Mouse (Mus musculus) left cerebral cortex, adult 11 months (tissue): ENCODE measurements around the gene Psmd8.
A peak's percentile ranks its signal among the peaks of the same experiment; 100 is the strongest.
"Not testable (repeated sequence)": the region's sequence is repeated elsewhere in the genome, so short reads cannot be mapped to it uniquely, and the experiment has no call there.

Experiments
- DNase-seq: peaks from one replicate; pipeline ENCODE4 v3.0.0; 2022; ENCODE audit warnings: low spot score

The Psmd8 gene

DNA sequence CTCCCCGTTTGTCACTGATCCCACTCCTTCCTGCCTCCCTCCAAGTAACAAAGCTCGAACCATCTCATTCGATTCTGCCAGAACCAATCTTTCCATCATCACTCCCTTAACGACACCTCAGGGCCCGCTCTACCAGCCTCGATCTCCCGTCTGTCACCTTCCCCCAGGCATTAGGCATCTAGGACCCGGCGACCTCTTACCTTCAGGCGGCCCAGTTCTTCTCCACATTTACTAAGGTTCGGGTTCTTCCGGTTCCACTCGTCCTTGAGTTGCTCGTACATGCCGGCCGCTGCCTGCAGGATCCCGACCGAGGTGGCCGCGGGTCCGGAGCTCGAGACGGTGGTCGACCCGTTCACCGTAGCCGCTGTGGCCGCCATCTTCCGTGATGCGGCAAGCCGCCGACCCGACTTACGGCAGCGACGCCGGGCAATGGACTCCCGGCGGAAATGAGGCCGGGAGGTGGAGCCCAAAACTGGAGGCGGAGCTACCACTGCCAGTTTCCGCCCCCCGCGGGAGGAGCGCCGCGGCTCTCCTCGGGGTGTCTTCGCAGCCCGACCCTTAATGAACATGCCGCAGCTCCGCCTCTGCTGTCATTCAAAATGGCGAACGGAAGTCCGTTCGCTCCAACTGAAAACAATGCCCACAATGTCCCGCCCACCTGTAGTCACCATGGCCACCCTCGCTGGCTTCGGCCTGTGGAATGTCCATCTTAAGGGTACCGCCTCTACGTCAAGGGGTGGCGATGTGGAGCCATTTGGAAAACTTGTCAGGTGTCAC lies at the start of gene Psmd8:
Gene Psmd8 (minus strand): TSS at position 625 of the 777 bp plus-strand sequence.
- peak; percentile 96 for DNase-seq

DNA sequence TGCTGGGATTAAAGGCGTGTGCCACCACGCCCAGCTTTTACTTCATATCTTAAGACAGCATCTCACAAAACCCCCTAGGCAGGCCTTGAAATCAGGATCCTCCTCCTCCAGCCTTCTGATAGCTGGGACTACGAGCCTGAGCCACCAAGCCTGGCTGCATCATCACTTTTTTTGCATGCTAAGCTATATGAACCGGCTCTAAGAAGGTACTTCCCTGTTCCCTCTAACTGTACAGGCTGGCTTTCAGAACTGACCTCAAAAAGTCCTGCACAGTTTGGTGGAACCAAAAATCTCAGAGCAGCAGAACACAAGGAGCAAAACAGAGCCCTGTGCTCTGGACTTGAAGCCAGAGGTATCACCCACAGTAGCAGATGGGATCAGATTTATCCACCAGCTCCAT lies 47.7 kb upstream of the Psmd8 start:
- no peak for DNase-seq

DNA sequence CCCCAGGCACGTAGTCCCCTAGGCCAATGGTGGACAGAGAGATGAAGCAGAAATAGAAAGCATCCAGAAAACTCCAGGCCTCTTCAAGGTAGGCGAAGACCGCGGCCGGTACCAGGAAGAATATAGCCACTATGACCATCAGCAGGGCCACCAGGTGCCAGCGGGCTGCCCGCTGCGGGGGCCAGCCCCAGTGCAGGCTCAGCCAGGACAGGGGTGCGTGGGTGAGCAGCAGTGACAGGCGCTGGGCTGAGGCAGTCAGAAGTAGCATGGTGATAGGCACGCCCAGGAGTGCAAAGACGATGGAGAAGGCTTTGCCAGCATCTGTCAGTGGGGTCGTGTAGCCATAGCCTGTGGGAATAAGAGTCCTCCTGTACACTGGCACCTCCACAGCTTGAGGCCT lies 45.0 kb upstream of the Psmd8 start:
- no peak for DNase-seq

DNA sequence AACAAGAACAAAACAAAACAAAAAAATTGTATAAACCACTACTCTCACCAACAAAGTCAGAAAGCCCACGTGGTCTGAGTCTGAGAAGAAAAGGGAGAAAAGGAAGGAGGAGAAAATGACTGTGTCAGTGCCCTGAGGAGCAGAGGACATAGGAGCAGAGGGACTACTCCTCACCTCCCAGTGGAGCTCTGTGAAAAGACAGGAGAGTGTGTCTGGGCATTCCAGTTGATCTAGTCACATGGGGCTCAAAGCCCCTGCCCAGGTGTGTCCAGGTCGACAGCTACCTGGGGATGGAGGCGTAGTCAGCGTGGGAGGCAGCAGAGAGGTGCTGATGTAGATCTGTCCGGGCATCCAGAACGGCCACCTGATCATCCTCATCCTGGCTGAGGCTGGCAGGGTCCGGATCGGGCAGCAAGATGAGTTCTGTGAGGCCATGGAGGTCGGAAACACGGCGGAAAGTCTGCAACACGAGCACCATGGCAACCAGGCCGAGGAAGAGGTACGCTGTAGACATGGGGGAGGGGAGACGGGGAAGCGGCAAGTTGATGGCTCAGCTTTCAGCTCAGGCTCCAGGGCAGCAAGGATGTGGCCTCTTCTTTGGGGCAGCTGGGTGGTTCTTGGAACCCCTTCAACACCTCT lies 44.4 kb upstream of the Psmd8 start:
- no peak for DNase-seq

DNA sequence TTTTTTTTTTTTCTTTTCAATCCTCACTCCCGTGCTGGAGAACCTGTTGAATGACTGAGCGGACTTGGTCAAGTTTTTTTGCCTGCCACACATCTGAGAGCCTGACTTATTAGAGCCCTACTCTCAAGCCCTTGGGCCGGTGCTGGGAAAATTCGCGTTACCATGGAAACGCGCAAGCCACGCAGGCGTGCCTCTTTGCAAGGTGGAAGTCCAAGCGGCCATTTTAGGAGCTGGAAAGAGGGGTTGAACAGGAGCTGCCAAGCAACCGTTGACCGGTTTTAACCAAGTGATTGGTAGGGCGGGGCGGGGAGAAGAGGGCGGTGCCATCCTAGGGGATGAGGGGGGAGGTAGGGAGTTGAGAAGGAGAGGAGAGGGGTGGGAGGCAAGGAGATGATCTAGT lies 34.3 kb upstream of the Psmd8 start:
- DNase-seq: no peak

DNA sequence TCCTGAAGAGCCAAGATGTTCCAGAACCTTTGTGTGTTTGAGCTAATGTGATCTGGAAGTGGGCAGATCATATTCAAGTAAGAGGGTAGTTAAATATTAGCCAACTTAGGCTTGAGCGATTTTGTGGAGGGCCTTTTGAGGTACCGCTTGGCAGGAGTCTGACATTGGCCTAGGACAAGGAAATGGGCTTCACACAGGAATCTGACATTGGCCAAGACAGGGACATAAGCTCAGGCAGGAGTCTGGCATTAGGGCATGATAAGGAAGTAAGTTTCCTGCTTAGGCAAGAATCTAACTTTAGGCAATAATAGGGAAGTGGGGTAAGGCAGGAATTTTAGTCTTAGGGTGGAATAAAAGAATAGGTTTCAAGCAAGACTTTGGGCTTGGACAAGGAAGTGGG lies 33.7 kb upstream of the Psmd8 start:
- DNase-seq: no peak

DNA sequence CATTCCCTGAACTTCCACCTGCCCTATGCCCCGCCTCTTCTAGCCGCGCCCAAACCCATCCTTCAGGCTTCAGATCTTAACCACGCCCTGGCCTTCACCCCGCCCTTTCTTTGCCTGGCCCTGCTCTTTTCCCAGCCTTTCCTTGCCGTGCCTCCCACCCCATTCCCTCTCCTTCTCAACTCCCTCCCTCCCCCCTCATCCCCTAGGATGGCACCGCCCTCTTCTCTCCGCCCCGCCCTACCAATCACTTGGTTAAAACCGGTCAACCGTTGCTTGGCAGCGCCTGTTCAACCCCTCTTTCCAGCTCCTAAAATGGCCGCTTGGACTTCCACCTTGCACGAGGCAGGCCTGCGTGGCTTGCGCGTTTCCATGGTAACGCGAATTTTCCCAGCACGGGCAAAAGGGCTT lies 33.2 kb upstream of the Psmd8 start, which contains the start of gene Catsperg1:
Gene Catsperg1 (minus strand): TSS at position 361 of the 408 bp plus-strand sequence.
- no peak for DNase-seq

DNA sequence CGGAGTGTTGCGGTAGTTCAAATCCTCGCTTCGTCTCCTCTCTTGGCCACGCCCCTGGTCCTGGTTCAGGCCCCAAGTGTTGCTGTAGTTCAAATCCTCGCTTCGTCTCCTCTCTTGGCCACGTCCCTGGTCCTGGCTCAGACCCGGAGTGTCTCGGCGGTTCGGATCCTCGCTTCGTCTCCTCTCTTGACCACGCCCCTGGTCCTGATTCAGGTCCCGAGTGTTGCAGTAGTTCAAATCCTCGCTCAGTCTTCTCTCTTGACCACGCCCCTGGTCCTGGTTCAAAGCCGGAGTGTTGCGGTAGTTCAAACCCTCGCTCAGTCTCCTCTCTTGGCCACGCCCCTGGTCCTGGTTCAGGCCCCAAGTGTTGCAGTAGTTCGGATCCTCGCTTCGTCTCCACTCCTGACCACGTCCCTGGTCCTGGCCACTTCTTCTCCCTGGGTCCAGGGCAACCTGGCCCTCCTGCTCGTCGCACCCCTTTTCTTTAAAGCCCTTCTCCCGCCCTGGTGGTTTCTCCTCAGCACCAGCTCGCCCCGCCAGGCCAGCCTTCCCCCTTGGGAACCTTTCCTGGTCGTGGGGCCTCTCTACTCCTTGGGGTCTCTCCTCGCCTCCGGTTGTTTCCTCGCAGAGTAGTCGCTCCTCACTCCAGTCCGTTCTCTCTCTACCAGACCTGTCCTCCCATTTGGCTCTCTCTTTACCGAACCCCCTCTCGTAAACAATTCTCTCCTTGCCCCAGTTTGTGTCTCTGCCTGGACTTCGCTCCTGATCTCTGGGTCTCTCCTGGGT lies 32.5 kb upstream of the Psmd8 start:
- not testable (repeated sequence) for DNase-seq

DNA sequence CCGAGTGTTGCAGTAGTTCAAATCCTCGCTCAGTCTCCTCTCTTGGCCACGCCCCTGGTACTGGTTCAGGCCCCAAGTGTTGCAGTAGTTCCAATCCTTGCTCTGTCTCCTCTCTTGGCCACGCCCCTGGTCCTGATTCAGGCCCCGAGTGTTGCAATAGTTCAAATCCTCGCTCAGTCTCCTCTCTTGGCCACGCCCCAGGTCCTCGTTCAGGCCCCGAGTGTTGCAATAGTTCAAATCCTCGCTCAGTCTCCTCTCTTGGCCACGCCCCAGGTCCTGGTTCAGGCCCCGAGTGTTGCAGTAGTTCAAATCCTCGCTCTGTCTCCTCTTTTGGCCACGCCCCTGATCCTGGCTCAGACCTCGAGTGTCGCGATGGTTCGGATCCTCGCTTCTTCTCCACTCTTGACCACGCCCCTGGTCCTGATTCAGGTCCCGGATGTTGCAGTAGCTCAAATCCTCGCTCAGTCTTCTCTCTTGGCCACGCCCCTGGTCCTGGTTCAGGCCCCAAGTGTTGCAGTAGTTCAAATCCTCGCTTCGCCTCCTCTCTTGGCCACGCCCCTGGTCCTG lies 31.8 kb upstream of the Psmd8 start:
- no peak for DNase-seq

DNA sequence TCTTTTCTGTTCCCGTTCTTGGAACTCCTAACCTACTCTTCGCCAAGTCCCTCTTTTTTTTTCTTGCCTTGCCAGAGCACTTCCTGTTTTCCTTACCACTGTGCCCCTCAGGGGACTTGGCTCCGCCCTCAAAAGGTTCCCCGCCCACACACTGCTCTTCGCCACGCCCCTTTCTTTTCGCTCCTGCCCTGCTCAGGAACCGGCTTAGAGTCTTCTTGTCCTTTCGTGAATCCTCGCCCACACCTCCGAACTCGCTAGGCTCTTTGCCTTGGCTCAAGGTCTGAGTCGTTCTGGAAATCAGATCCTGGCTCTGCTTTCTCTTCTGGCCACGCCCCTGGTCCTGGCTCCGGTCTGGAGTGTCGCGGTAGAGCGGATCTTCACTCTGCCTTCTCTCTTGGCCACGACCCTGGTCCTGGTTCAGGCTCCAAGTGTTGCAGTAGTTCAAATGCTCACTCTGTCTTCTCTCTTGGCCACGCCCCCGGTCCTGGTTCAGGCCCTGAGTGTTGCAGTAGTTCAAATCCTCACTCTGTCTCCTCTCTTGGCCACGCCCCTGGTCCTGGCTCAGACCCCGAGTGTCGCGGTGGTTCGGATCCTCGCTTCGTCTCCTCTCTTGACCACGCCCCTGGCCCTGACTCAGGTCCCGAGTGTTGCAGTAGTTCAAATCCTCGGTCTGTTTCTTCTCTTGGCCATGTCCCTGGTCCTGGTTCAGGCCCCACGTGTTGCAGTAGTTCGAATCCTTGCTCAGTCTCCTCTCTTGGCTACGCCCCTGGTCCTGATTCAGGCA lies 31.1 kb upstream of the Psmd8 start:
- peak; percentile 51 for DNase-seq

DNA sequence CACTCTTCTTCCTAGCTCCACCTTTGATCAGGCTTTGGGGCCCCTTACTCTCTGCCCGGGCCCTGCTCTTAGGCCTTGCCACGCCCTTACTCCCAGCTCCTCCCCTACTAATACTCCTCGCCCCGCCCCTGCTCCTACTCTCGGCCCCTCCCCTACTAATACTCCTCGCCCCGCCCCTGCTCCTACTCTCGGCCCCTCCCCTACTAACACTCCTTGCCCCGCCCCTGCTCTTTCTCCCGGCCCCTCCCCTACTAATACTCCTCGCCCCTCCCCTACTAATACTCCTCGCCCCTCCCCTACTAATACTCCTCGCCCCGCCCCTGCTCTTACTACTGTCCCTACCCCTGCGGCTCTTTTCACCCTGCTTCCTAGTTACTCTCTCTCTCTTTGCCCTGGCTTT lies 30.5 kb upstream of the Psmd8 start:
- DNase-seq: not testable (repeated sequence)

DNA sequence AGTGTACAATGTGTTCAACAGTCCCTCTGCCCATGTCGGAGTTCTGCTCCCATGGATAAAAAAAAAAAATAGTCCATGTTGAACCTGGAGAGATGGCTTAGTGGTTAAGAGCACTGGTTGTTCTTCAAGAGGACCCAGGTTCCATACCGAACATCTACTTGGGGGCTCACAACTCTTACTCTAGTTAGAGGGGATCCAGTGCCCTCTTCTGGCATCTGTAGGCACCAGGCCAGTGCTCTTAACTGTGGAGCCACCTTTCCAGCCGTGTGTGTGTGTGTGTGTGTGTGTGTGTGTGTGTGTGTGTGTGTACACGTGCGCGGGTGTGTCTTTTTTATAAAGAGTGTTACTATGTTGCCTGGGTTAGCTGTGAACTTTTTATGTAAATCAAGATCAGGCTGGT lies 22.1 kb upstream of the Psmd8 start:
- no peak for DNase-seq

DNA sequence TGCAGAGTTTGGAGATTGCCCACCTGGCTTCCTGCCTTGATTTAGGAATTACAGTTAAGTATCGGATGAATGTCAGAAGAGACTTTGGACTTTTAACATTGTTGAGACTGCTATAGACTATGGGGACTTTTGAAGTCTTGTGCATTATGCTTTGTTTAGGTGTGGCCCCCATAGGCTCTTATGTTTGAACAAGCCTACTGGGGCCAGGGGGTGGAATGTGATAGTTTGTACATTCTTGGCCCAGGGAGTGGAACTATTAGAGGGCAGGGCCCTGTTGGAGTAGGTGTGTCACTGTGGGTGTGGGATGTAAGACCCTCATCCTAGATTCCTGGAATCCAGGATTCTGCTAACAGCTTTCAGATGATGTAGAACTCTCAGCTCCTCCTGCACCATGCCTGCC lies 13.7 kb upstream of the Psmd8 start:
- DNase-seq: not testable (repeated sequence)

DNA sequence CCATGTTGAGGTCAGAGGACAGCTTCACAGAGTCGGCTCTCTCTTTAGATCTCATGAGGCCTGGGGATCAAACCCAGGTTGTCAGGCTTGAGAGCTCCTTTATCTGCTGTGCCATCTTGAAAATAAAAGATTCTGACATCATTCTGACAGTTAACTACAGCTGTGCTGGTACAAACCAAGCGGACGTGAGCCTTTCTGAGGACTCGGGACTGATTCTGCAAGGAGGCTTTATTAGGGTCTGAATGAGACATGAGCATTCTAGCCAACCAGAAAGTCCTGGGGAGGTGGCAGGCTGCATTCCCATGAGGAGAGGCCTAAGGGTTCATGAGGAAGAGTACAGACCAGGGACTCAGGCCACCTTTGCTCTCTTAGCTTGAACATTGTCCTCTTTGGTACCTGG lies 822 bp upstream of the Psmd8 start:
- DNase-seq: not testable (repeated sequence)

DNA sequence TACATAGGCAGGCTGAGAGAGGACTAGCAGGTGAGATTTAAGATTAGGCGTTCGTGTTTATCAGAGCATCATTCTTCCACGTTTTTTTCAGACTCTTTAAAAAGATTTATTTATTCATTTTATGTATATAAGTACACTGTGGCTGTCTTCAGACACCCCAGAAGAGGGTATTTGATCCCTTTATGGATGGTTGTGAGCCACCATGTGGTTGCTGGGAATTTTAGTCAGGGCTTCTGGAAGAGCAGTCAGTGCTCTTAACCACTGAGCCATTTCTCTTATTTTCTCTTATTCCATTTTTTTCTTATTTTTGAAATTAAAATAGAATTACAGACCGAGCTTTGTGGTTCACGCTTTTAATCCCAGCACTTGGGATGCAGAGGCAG lies 344 bp upstream of the Psmd8 start:
- DNase-seq: no peak

DNA sequence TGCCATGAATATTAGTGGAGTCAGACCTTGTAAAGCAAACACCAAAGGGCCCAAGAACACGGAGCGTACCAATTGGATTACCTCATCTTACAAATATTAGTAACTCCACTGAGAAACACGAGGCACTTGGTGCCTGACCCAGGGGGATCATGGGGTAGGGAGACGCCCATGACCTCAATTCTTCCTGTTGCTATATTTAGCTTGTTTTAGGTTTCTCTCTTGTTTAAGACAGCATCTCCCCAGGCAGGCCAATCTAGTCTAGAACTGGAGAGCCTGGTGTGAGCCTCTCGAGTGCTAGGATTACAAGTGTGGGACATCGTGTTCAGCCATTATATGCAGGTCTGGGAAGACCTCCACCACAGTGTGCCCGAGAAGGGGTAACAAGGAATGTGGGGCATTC lies 1.2 kb downstream of the Psmd8 start:
- no peak for DNase-seq

DNA sequence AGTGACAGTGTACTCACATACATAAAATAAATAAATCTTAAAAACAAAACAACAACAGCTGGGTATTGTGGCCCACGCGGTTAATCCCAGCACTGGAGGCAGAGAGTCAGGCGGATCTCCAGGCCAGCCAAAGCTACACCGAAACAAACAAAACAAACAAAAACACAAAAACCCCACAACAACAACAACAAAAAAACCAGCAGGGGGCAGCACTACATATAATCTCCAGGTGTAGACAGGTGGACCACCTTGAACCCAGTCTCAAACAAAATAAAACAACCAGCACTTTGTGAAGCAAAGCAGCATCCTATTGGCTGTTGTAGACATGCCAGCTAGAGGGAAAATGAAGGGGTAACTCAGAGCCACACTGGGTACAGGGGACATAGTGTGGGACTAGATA lies 2.4 kb downstream of the Psmd8 start:
- no peak for DNase-seq

DNA sequence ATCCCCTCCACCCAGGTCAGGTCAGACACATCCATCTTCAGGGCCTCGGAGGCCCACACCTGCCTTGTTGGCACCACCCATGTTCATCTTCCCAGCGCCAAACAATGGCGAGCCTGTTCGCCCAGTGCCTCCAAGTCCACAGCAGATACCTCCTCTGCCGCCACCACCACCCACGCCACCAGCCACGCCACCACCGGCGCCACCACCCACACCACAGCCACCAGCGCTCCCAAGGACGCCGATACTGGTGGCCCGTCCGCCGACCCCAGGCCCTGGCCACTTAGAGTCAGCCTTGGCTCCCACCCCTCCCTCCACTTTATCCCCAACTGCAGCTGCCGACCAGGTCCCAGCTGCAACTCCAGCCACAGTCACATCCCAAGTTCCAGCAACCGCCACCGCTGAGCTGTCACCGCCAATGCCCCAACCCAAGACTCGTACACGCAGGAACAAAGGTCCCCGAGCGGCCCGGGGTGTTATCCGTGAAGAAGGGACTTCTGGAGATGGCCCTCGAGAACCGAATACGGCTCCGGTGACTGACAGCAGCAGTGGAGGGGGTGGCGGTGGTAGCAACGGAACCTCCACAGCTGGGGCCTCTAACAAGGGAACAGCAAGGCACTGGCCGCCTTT lies 8.0 kb downstream of the Psmd8 start:
- no peak for DNase-seq

DNA sequence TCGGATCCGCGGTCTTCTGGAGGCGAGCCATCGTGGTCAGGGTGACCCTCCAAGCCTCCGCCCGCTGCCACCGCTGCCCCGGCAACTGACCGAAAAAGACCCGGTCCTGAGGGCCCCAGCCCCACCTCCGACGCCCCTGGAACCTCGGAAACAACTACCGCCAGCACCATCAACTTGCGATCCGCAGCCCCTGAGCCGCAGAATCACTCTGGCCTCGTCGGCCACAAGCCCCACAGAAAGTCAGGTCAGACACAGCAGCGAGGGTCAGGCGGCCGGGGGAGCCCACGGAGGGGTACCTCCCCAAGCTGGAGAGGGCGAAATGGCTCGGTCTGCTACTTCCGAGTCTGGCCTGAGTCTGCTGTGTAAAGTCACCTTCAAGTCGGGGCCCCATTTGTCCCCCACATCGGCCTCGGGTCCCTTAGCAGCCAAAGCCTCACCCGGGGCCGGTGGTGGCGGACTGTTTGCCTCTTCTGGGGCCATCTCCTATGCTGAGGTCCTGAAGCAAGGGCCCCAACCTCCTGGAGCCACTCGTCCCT lies 8.9 kb downstream of the Psmd8 start:
- DNase-seq: no peak

DNA sequence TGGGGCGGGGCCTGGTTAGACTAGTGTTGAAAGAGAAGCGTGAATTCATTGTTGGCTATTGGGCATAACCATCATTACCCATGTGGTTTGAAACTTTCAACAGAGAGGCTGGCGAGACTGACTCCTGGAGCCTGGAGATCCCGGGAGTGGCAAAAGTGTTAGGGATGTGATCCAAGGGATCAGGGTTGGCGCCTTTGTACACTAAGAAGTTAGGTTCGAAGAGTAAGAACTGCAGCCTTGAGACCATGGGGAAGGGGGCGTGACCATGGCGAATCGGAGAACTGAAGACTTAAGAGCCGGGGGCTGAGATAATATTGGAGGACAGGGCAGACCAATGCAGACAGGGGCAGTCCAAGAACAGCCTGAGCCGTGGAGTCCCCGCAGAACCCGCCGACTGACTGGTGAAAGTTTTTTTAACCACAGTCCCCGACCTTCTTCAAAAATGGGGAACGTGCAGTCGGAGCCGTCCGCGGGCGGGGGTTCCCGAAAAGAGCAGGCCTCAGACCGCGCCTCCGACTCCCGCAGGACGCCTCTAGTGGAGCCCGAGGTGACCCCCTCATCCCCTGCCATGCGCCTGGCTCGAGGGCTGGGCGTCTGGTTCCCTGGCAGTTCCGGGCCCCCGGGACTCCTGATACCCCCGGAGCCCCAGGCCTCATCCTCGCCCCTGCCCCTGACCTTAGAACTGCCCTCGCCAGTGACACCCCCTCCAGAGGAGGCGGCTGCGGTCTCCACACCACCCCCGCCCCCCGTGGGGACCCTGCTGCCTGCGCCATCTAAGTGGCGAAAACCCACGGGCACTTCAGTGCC lies 9.5 kb downstream of the Psmd8 start:
- DNase-seq: no peak
